Mouse (Mus musculus): ENCODE data around the gene Tbr1.

DNA sequence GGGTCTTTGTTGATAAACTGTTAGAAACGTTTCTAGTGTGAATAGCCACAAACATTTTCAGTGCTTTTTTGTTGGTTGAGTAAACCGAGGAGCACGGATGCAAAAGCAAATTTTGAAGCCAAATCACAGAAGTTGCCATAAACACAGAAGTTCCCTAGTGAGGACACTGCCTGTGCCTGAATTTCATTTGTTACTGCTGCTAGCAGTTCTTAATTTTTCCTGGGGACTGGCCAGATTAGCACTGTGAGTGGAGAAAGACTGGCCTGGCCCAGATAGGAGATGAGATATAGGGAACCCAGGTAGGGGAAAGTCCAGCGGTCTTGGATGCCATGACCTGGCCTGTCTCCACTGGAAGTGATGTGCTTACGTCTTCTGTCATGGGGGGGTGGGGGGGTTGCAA is 7.8 kb upstream of the Tbr1 start:
- TF ChIP-seq CTCF (IDR thresholded peaks at IDR 0.05; ENCODE audit: low read depth, low read length) (no peak), POLR2A (IDR thresholded peaks at IDR 0.05; ENCODE audit: insufficient read depth, low read length) (no peak), EP300 (IDR thresholded peaks at IDR 0.05; ENCODE audit: insufficient read depth, low read depth, low read length) (no peak)
